26 mouse cellular contexts compared by ENCODE assay signal in the genomic region with DNA sequence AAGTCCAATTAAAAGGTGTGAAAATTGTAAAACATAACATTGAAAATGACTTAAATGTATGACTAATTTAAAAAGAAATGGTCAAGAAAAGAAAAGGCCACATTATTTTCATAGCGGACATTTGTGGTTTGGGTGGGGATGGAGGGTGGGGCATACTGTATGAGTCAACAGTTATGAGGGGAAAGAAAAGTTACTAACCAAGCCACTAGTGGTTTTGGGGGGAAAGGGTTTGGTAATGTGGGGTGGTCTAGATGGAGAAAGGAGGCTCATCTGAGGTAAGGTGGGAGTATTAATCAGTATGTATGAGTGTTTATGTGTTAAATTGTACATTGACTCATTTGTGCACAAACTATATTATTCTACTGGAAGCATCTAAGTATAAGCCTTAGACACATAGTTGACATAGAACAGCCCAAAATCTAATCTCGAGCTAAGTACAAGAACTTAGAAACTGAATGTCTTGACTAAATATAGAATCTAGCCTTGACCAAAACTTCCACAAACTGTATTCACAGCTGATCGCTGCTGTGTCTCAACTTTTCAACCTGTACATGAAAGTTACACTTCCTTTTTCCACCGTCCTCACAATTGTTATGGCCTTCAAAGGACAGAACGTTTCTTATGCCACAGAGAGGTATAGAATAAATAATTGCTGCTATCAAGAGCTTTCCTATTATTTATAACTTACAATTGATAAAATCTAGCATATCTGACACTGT. TPM values are rescaled to one million over a fixed set of nuclear protein-coding genes. Genes with fewer than 3 reads are reported as not detected.
A peak's percentile ranks its signal among the peaks of the same experiment; 100 is the strongest.
DNase-seq lines count a peak whose midpoint lies in the region; ATAC-seq and TF ChIP-seq lines count a peak whose summit lies in the region.
"Had no signal": no experiment of that assay in that cellular context is flagged by ENCODE, and none has a peak within 500 bp of the region (broad histone marks: within the 10 kb centered on the region; RNA-seq: fewer than 3 reads in every experiment).

No protein-coding gene starts in this region.

- H3K4me3 ChIP-seq in C2C12 (ENCODE audit: insufficient read depth, poor library complexity, severe bottlenecking) (no peak overlapping the region), myocyte (no peak overlapping the region)
- H3K4me3 ChIP-seq in liver, embryonic 14.5 days (ENCODE audit: insufficient read depth in 1 of 2, low read depth in 2 of 2, low read length in 2 of 2): no peak overlapping the region
- no peak overlapping the region for H3K4me3 ChIP-seq in hindbrain, embryonic 10.5 days
- H3K4me3 ChIP-seq: embryonic facial prominence, embryonic 12.5 days; erythroblast, embryonic 14.5 days; forebrain, embryonic 13.5 days; heart, embryonic 15.5 days; limb, embryonic 12.5 days; midbrain, embryonic 15.5 days had no signal

- H3K27ac ChIP-seq in liver, embryonic 14.5 days: no peak overlapping the region; the same call in none of the 2 replicates
- no peak overlapping the region for H3K27ac ChIP-seq in hindbrain, embryonic 10.5 days
- H3K27ac ChIP-seq: embryonic facial prominence, embryonic 12.5 days; forebrain, embryonic 13.5 days; heart, embryonic 15.5 days; hindbrain, postnatal 0 days; limb, embryonic 12.5 days; midbrain, embryonic 15.5 days; stomach, postnatal 0 days had no signal

- H3ac ChIP-seq in C2C12 (ENCODE audit: control insufficient read depth, insufficient read length, low read depth) (no peak overlapping the region), myocyte (ENCODE audit: control insufficient read depth, insufficient read length) (no peak overlapping the region)

- H3K79me2 ChIP-seq in C2C12 (ENCODE audit: control insufficient read depth, insufficient read depth) (peaks cover under 1% of the 10 kb centered on the region), myocyte (ENCODE audit: control insufficient read depth, insufficient read depth) (no peaks in the 10 kb centered on the region)

- H3K36me3 ChIP-seq in C2C12 (ENCODE audit: control insufficient read depth, insufficient read depth): no peaks in the 10 kb centered on the region
- no peaks in the 10 kb centered on the region for H3K36me3 ChIP-seq in liver, embryonic 14.5 days (replicated peaks; ENCODE audit: control insufficient read depth, insufficient read depth, low read depth)
- H3K36me3 ChIP-seq in myocyte (ENCODE audit: control insufficient read depth, insufficient read depth): no peaks in the 10 kb centered on the region
- no peaks in the 10 kb centered on the region for H3K36me3 ChIP-seq in hindbrain, embryonic 10.5 days
- H3K36me3 ChIP-seq: embryonic facial prominence, embryonic 12.5 days; heart, embryonic 15.5 days; limb, embryonic 12.5 days; midbrain, embryonic 15.5 days had no signal

- H3K9me3 ChIP-seq in liver, embryonic 14.5 days (ENCODE audit: control insufficient read depth, low read length): no peaks in the 10 kb centered on the region
- H3K9me3 ChIP-seq in hindbrain, embryonic 10.5 days: no peaks in the 10 kb centered on the region
- H3K9me3 ChIP-seq: embryonic facial prominence, embryonic 12.5 days; forebrain, embryonic 13.5 days; heart, embryonic 15.5 days; limb, embryonic 12.5 days; midbrain, embryonic 15.5 days had no signal

- no peak for TF ChIP-seq POLR2A in myocyte (IDR thresholded peaks at IDR 0.05; ENCODE audit: insufficient read length, low read depth)

- peak overlapping the region; percentile 6; the same call in 1 of the 2 replicates for H3K4me2 ChIP-seq in liver, embryonic 14.5 days (ENCODE audit: low read depth)
- H3K4me2 ChIP-seq in myocyte (ENCODE audit: low read depth): peak overlapping the region; percentile 64
- H3K4me2 ChIP-seq: embryonic facial prominence, embryonic 12.5 days; forebrain, embryonic 13.5 days; heart, embryonic 15.5 days; limb, embryonic 12.5 days; midbrain, embryonic 15.5 days had no signal

- DNase-seq in lung, postnatal 25 days (ENCODE audit: low spot score): peak; percentile 13
- DNase-seq in lung, postnatal 10 days: no peak
- no peak for DNase-seq in liver, embryonic 14.5 days (ENCODE audit: low read depth in 3 of 3, low spot score in 3 of 3)
- DNase-seq in hindbrain, embryonic 10.5 days (ENCODE audit: low spot score): no peak
- DNase-seq in gastrocnemius, postnatal 36 days: no peak
- DNase-seq in heart, postnatal 10 days: no peak
- DNase-seq: cerebellum, adult 11 months; cerebellum, adult 9-11 months; heart, postnatal 4 days; kidney, adult 9 months; kidney, postnatal 14 days; lung, adult 2 months; lung, postnatal 36 days; right cerebral cortex, postnatal 14 days had no signal

- H3K27me3 ChIP-seq in C2C12 (ENCODE audit: control insufficient read depth, insufficient read depth, insufficient read length) (no peaks in the 10 kb centered on the region), myocyte (ENCODE audit: control insufficient read depth, insufficient read depth, insufficient read length) (no peaks in the 10 kb centered on the region)
- H3K27me3 ChIP-seq in liver, embryonic 14.5 days (ENCODE audit: control insufficient read depth, insufficient read depth, low read length): no peaks in the 10 kb centered on the region
- H3K27me3 ChIP-seq in hindbrain, embryonic 10.5 days (ENCODE audit: insufficient read depth, poor library complexity, severe bottlenecking): peaks cover 6% of the 10 kb centered on the region; the same call in 1 of the 2 replicates
- H3K27me3 ChIP-seq: embryonic facial prominence, embryonic 12.5 days; forebrain, embryonic 13.5 days; heart, embryonic 15.5 days; limb, embryonic 12.5 days; midbrain, embryonic 15.5 days; Patski had no signal

- H3K4me1 ChIP-seq in liver, embryonic 14.5 days (replicated peaks; ENCODE audit: control insufficient read depth in 2 of 2, insufficient read depth in 2 of 2, low read length in 1 of 2): peaks cover 30 to 31% of the 10 kb centered on the region in 2 experiments
- no peaks in the 10 kb centered on the region for H3K4me1 ChIP-seq in hindbrain, embryonic 10.5 days (replicated peaks)
- H3K4me1 ChIP-seq: embryonic facial prominence, embryonic 12.5 days; forebrain, embryonic 13.5 days; limb, embryonic 12.5 days; midbrain, embryonic 15.5 days had no signal

- WGBS in liver, embryonic 14.5 days (ENCODE audit: insufficient replicate concordance): 22% methylated on average over 5 of the region's 5 CpGs
- 88% methylated on average over 5 of the region's 5 CpGs for WGBS in hindbrain, embryonic 10.5 days

- ATAC-seq in liver, embryonic 14.5 days (ENCODE audit: insufficient read depth): no peak
- ATAC-seq: forebrain, embryonic 13.5 days; hindbrain, postnatal 0 days; intestine, embryonic 16.5 days; midbrain, embryonic 15.5 days; Patski had no signal

- no peak for TF ChIP-seq CTCF in C2C12 (IDR thresholded peaks at IDR 0.05; ENCODE audit: control insufficient read depth, insufficient read depth, insufficient read length)
- TF ChIP-seq CTCF in liver, embryonic 14.5 days (IDR thresholded peaks at IDR 0.05; ENCODE audit: low read depth): no peak

- intact Hi-C loops in gastrocnemius, postnatal 36 days (cut with DNase I): no loop called here
- intact Hi-C loops in heart, postnatal 10 days (cut with DNase I): no loop called here

- no peaks in the 10 kb centered on the region for H3K79me3 ChIP-seq in C2C12 (ENCODE audit: low read depth)

- no peak for TF ChIP-seq EP300 in liver, embryonic 14.5 days (IDR thresholded peaks at IDR 0.05; ENCODE audit: low read depth)

- no peak overlapping the region for H3K9ac ChIP-seq in liver, embryonic 14.5 days (replicated peaks)
- H3K9ac ChIP-seq: embryonic facial prominence, embryonic 12.5 days; forebrain, embryonic 13.5 days; heart, embryonic 15.5 days; limb, embryonic 12.5 days; midbrain, embryonic 15.5 days had no signal

TF ChIP-seq in C2C12, 6 proteins besides CTCF, POLR2A, EP300 and RAD21:
- TF ChIP-seq MYOD1 (IDR thresholded peaks at IDR 0.05; ENCODE audit: control insufficient read depth, insufficient read length, low read depth): no peak
- TF ChIP-seq FOSL1 (IDR thresholded peaks at IDR 0.05; ENCODE audit: insufficient read depth, low read length, poor library complexity, severe bottlenecking): peak; percentile 12

TF ChIP-seq in myocyte, 11 proteins besides CTCF, POLR2A, EP300 and RAD21:
- TF ChIP-seq MAX (IDR thresholded peaks at IDR 0.05; ENCODE audit: low read depth) (no peak), TCF3 (IDR thresholded peaks at IDR 0.05; ENCODE audit: insufficient read length, low read depth) (no peak), USF1 (IDR thresholded peaks at IDR 0.05; ENCODE audit: low read depth) (no peak), REST (IDR thresholded peaks at IDR 0.05; ENCODE audit: insufficient read depth, insufficient read length) (no peak), CEBPB (IDR thresholded peaks at IDR 0.05; ENCODE audit: insufficient read depth, poor library complexity, severe bottlenecking) (no peak), POLR2AphosphoS2 (IDR thresholded peaks at IDR 0.05; ENCODE audit: insufficient read length, low read depth) (no peak), SRF (IDR thresholded peaks at IDR 0.05; ENCODE audit: control insufficient read depth, insufficient read length, low read depth) (no peak), MYOG (IDR thresholded peaks at IDR 0.05; ENCODE audit: control insufficient read depth in 1 of 3, insufficient read depth in 1 of 3, insufficient read length in 2 of 3, low read depth in 2 of 3) (no peak), TCF12 (IDR thresholded peaks at IDR 0.05; ENCODE audit: insufficient read depth, poor library complexity, severe bottlenecking) (no peak), MYOD1 (IDR thresholded peaks at IDR 0.05; ENCODE audit: control insufficient read depth in 1 of 3, insufficient read length in 2 of 3, low read depth in 2 of 3) (no peak), E2F4 (IDR thresholded peaks at IDR 0.05; ENCODE audit: insufficient read depth) (no peak)

RNA-seq across cellular contexts. Expression of a gene that starts 5.0 kb away (rescaled TPM):
- polyA plus RNA-seq in C2C12 (2012; fragmentation: generic; extraction: Trizol) (129 TPM), myocyte (2012; fragmentation: generic; extraction: Trizol) (104 TPM)
- 13.8 and 16.5 TPM in 2 replicates for polyA plus RNA-seq in liver, embryonic 14.5 days (2012; rRNA removed)
- 17.1 and 21.7 TPM in 2 replicates for polyA plus RNA-seq in liver, embryonic 14.5 days (2014; fragmentation: Nextera tagmentation; extraction: Ambion mirVana)
- 31.8 and 32.9 TPM in 2 replicates for polyA plus RNA-seq in hindbrain, embryonic 10.5 days (2016; fragmentation: Nextera tagmentation; extraction: Ambion mirVana)
- total RNA-seq in gastrocnemius, postnatal 36 days (2021): 10 to 100 TPM; 70.9 to 91.6 TPM
- total RNA-seq in heart, postnatal 10 days (2021): 100 to 1,000 TPM; 172 to 180 TPM
